Mouse (Mus musculus): ENCODE data around the gene Naa50.

DNA sequence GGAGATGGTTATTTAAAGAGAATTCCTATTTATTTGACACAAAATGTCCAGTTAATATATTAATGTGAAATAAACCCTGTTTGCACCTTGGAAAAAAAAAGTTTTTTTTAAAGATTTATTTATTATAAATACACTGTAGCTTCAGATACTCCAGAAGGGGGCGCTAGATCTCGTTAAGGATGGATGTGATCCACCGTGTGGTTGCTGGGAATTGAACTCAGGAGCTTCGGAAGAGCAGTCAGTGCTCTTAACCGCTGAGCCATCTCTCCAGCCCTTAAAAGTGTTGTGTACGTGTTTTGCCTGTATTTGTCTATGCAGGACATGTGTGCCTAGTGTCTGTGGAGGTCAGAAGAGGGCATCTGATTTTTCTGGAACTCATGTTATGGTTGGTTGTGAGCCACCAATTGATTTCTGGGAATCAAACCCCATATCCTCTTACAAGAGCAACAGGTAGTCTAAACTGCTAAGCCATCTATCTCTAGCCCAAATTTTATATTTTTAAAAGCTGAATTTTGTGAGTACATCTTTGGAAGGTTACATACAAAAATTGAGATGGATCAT lies 14.9 kb downstream of the Naa50 start:
- TF ChIP-seq CTCF (conservative IDR thresholded peaks at IDR 0.05 in 1 of 2, IDR thresholded peaks at IDR 0.05 in 1 of 2; ENCODE audit: low read depth in 2 of 2, low read length in 2 of 2): peak; percentile 20 to 46; a peak in 2 of 4 replicates
- peak; percentile 36; the same call in 1 of the 2 replicates for TF ChIP-seq ZNF384 (IDR thresholded peaks at IDR 0.05; ENCODE audit: low read depth, low read length)
- TF ChIP-seq MAFK (IDR thresholded peaks at IDR 0.05; ENCODE audit: insufficient replicate concordance, low read length): no peak
- TF ChIP-seq POLR2A (IDR thresholded peaks at IDR 0.05; ENCODE audit: low read depth, low read length): no peak
- TF ChIP-seq MEF2A (IDR thresholded peaks at IDR 0.05; ENCODE audit: borderline replicate concordance, low read depth, low read length): no peak
- no peak for TF ChIP-seq RAD21 (IDR thresholded peaks at IDR 0.05; ENCODE audit: low read depth, low read length)
- TF ChIP-seq TBP (conservative IDR thresholded peaks at IDR 0.05; ENCODE audit: low read depth, low read length): no peak
- no peak for TF ChIP-seq CHD1 (IDR thresholded peaks at IDR 0.05; ENCODE audit: low read depth, low read length)
- TF ChIP-seq BHLHE40 (IDR thresholded peaks at IDR 0.05; ENCODE audit: low read depth, low read length): no peak

All from CH12.LX (cell line).